Mouse (Mus musculus) heart, embryonic 13.5 days (tissue): ENCODE measurements at regions not wholly inside any gene's neighbourhood (a gene's known extent, or its start where the extent isn't known, plus 50 kb on each side); places are given as distances from the start of the nearest gene placed in this dataset.
A peak's percentile ranks its signal among the peaks of the same experiment; 100 is the strongest.

Experiments
- ATAC-seq: fragments of 200-750 bp; cut with Nextera tagmentation; 2 replicates; pipeline ENCODE4 v1.8.0; 2017; ENCODE audit warnings: moderate TSS enrichment; ENCODE audit not compliant: insufficient number of reproducible peaks, low FRiP score, low TSS enrichment; ENCODE audit errors: extremely low read depth
- H3K27ac ChIP-seq: fragments of 300-500 bp; sonication (generic); replicated peaks from 2 replicates; pipeline ENCODE4 v1.5.1; 2015; ENCODE audit warnings: moderate library complexity, mild to moderate bottlenecking, inconsistent platforms
- H3K27me3 ChIP-seq: fragments of 300-500 bp; sonication (generic); replicated peaks from 2 replicates; pipeline ENCODE4 v1.6.1; 2015; ENCODE audit warnings: mild to moderate bottlenecking, inconsistent platforms
- H3K36me3 ChIP-seq: fragments of 300-500 bp; sonication (generic); 2 replicates; pipeline ENCODE4 v1.6.1; 2015; ENCODE audit warnings: mild to moderate bottlenecking, inconsistent platforms
- H3K4me1 ChIP-seq: fragments of 300-500 bp; sonication (generic); 2 replicates; pipeline ENCODE4 v1.6.1; 2015; ENCODE audit warnings: inconsistent platforms
- H3K4me2 ChIP-seq: fragments of 300-500 bp; sonication (generic); 2 replicates; pipeline ENCODE4 v1.6.1; 2015; ENCODE audit warnings: inconsistent platforms, mild to moderate bottlenecking, moderate library complexity
- H3K4me3 ChIP-seq: fragments of 300-500 bp; sonication (generic); 2 replicates; pipeline ENCODE4 v1.5.1; 2015; ENCODE audit warnings: moderate library complexity, mild to moderate bottlenecking, inconsistent platforms
- H3K9ac ChIP-seq: fragments of 300-500 bp; sonication (generic); 2 replicates; pipeline ENCODE4 v1.6.1; 2015; ENCODE audit warnings: inconsistent platforms, mild to moderate bottlenecking, moderate library complexity
- H3K9me3 ChIP-seq: fragments of 300-500 bp; sonication (generic); 2 replicates; pipeline ENCODE4 v1.6.1; 2016; ENCODE audit warnings: inconsistent platforms
- WGBS: fragments of 180-500 bp; shearing (Covaris S2); methylation state at CpG from one replicate; pipeline ENCODE4 v1.1.7; 2015; ENCODE audit warnings: mixed read lengths; 5-methylcytosine and 5-hydroxymethylcytosine counted together

DNA sequence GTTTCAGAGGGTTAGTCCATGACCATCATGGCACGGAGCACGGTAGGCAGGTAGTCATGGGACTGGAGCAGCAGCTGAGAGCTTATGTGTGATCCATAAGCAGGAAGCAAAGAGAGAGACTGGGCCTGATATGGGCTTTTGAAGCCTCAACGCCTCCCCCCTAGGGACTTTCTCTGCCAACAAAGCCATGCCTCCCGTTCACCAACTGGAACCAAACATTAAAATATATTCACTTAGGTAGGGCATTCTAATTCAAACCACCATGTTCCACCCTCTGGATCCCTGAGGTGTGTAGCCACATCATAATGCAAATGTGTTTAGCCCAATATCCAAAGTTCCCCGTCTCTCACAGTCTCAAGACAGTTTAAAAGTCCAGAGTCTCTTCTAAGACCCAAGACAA lies 85.3 kb upstream of the Ltbp1 start:
- Histone ChIP-seq H3K27me3 (no peaks in the 10 kb centered on the region), H3K9ac (no peak overlapping the region), H3K36me3 (0 out of 2 replicates have a peak, but pooled peaks cover 4% of the 10 kb centered on the region), H3K4me3 (no peak overlapping the region), H3K4me2 (no peak overlapping the region), H3K9me3 (peaks cover 17% of the 10 kb centered on the region; the same call in 1 of the 2 replicates), H3K4me1 (peaks cover 20% of the 10 kb centered on the region; the same call in 1 of the 2 replicates), H3K27ac (no peak overlapping the region)
- 79% methylated on average over 5 of the region's 5 CpGs for WGBS
- ATAC-seq, result no peak

DNA sequence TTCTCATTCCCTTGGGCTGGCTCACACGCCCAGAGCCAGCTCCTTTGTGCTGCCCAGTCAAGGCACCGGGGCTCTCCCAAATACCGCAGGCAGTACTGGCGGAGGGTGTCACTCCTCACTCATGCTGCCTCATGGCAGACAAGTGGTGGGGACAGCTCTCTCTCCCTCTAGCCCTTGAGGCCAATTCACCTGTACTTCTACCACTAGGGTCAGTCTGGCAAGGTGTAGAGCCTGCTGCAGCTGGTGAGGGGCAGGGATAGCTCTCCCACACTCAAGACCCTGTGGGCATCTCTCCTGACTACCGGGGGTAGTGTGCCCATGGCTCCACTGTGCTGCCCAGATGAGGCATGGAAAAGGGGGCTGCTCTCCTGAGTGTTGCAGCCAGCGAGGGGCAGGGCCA lies 84.0 kb upstream of the Ltbp1 start:
- Histone ChIP-seq H3K9ac (no peak overlapping the region), H3K4me2 (no peak overlapping the region), H3K4me3 (no peak overlapping the region), H3K27me3 (no peaks in the 10 kb centered on the region), H3K9me3 (peaks cover 10% of the 10 kb centered on the region; the same call in 1 of the 2 replicates), H3K4me1 (peaks cover 20% of the 10 kb centered on the region; the same call in 1 of the 2 replicates), H3K27ac (no peak overlapping the region), H3K36me3 (0 out of 2 replicates have a peak, but pooled peaks cover 4% of the 10 kb centered on the region)
- ATAC-seq, result no peak
- WGBS, result 78% methylated on average over 6 of the region's 6 CpGs

GRCm38 (mm10) chr17:74922016-74922415 lies 83.4 kb upstream of the Ltbp1 start:
- ATAC-seq, result no peak
- H3K4me2 ChIP-seq, result no peak overlapping the region
- H3K9ac ChIP-seq, result no peak overlapping the region
- 0 out of 2 replicates have a peak, but pooled peaks cover 4% of the 10 kb centered on the region for H3K9me3 ChIP-seq
- 68% methylated on average over 4 of the region's 4 CpGs for WGBS
- H3K4me1 ChIP-seq, result peaks cover 20% of the 10 kb centered on the region; the same call in 1 of the 2 replicates
- no peaks in the 10 kb centered on the region for H3K27me3 ChIP-seq
- no peak overlapping the region for H3K27ac ChIP-seq
- no peak overlapping the region for H3K4me3 ChIP-seq
- no peaks in the 10 kb centered on the region for H3K36me3 ChIP-seq

GRCm38 (mm10) chr17:74922591-74922990 lies 82.8 kb upstream of the Ltbp1 start:
- no peak overlapping the region for H3K4me3 ChIP-seq
- H3K9ac ChIP-seq, result no peak overlapping the region
- no peak; the same call in 1 of the 2 replicates for ATAC-seq
- no peaks in the 10 kb centered on the region for H3K27me3 ChIP-seq
- H3K4me1 ChIP-seq, result peaks cover 20% of the 10 kb centered on the region; the same call in 1 of the 2 replicates
- 0 out of 2 replicates have a peak, but pooled peaks cover 4% of the 10 kb centered on the region for H3K9me3 ChIP-seq
- H3K36me3 ChIP-seq, result no peaks in the 10 kb centered on the region
- no peak overlapping the region for H3K4me2 ChIP-seq
- WGBS, result 49% methylated on average over 3 of the region's 3 CpGs
- H3K27ac ChIP-seq, result no peak overlapping the region

GRCm38 (mm10) chr17:74923101-74923500 lies 82.3 kb upstream of the Ltbp1 start:
- no peak overlapping the region for H3K27ac ChIP-seq

GRCm38 (mm10) chr17:74925131-74925530 lies 80.2 kb upstream of the Ltbp1 start:
- WGBS, result 65% methylated on average over 6 of the region's 6 CpGs
- no peaks in the 10 kb centered on the region for H3K9me3 ChIP-seq
- H3K9ac ChIP-seq, result no peak overlapping the region
- no peak overlapping the region for H3K27ac ChIP-seq
- no peak overlapping the region for H3K4me3 ChIP-seq
- H3K36me3 ChIP-seq, result no peaks in the 10 kb centered on the region
- H3K4me2 ChIP-seq, result no peak overlapping the region
- ATAC-seq, result no peak
- H3K4me1 ChIP-seq, result peaks cover 20% of the 10 kb centered on the region; the same call in 1 of the 2 replicates
- no peaks in the 10 kb centered on the region for H3K27me3 ChIP-seq

More at GRCm38 (mm10) chr17:74923101-74923500, 82.3 kb upstream of the Ltbp1 start:
- WGBS, result 59% methylated on average over 9 of the region's 9 CpGs
- Histone ChIP-seq H3K9me3 (0 out of 2 replicates have a peak, but pooled peaks cover 4% of the 10 kb centered on the region), H3K36me3 (no peaks in the 10 kb centered on the region), H3K9ac (no peak overlapping the region), H3K27me3 (no peaks in the 10 kb centered on the region), H3K4me1 (peaks cover 20% of the 10 kb centered on the region; the same call in 1 of the 2 replicates), H3K4me2 (no peak overlapping the region), H3K4me3 (no peak overlapping the region)
- ATAC-seq, result no peak

GRCm38 (mm10) chr17:74927981-74928380 lies 77.4 kb upstream of the Ltbp1 start:
- 46% methylated on average over 5 of the region's 5 CpGs for WGBS
- Histone ChIP-seq H3K9ac (no peak overlapping the region), H3K4me1 (peaks cover 9% of the 10 kb centered on the region; the same call in 1 of the 2 replicates), H3K27me3 (no peaks in the 10 kb centered on the region), H3K9me3 (0 out of 2 replicates have a peak, but pooled peaks cover 4% of the 10 kb centered on the region), H3K4me2 (no peak overlapping the region), H3K27ac (no peak overlapping the region), H3K4me3 (no peak overlapping the region), H3K36me3 (no peaks in the 10 kb centered on the region)
- ATAC-seq, result no peak

DNA sequence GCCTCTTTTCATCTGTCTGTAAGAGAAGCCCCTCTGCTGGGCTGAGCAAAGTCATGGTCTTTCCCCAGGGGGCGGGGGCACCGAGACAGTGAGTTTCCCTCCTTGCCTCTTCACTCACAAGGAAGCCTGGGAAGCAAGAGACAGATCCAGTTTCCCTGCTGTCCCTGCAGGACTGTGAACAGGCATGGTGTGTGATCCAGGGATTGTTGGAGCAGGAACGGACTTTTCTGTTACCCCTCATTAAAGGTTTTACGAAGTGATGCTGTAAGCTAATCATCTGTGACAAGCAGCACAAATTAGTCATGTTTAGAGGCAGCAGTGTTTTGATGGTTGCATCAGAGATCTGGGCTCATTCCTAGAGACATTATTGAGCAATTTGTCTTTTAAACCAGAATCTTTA lies 73.8 kb upstream of the Ltbp1 start:
- Histone ChIP-seq H3K9ac (no peak overlapping the region), H3K9me3 (0 out of 2 replicates have a peak, but pooled peaks cover 4% of the 10 kb centered on the region), H3K4me1 (no peaks in the 10 kb centered on the region), H3K4me3 (no peak overlapping the region), H3K27me3 (no peaks in the 10 kb centered on the region), H3K4me2 (no peak overlapping the region), H3K36me3 (no peaks in the 10 kb centered on the region), H3K27ac (no peak overlapping the region)
- ATAC-seq, result no peak
- WGBS, result 53% methylated on average over 4 of the region's 4 CpGs

DNA sequence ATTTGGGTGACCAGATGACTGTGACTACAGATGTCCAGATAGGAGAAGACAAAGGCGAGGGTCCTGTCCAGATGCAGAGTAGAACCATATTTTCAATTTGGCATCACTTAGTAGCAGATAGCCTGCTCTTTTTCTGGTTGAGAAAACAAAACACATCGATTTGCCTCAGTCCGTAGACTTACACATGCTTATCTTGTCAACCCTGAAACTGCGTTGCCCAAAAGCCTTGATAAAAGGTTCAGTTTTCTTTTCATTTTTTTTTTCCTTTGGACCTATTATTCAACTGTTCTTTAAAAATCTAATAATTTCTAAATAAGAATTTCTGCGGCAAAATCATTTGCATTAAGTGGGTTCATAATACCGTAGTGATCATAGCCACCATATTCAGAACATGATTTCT lies 64.0 kb upstream of the Ltbp1 start:
- Histone ChIP-seq H3K4me1 (peaks cover 3% of the 10 kb centered on the region; the same call in 1 of the 2 replicates), H3K9me3 (no peaks in the 10 kb centered on the region; the same call in 1 of the 2 replicates), H3K4me2 (no peak overlapping the region), H3K27ac (no peak overlapping the region), H3K9ac (no peak overlapping the region), H3K27me3 (no peaks in the 10 kb centered on the region), H3K36me3 (no peaks in the 10 kb centered on the region), H3K4me3 (no peak overlapping the region)
- no peak for ATAC-seq
- WGBS, result 68% methylated on average over 6 of the region's 6 CpGs

- no peak overlapping the region for H3K4me2 ChIP-seq
- H3K4me1 ChIP-seq, result peaks cover 5% of the 10 kb centered on the region
- WGBS, result 71% methylated on average over 10 of the region's 10 CpGs
- H3K9ac ChIP-seq, result no peak overlapping the region
- H3K27ac ChIP-seq, result peak overlapping the region; percentile 8; the same call in 1 of the 2 replicates
- H3K4me3 ChIP-seq, result no peak overlapping the region
- H3K36me3 ChIP-seq, result no peaks in the 10 kb centered on the region
- no peaks in the 10 kb centered on the region for H3K9me3 ChIP-seq
- no peak for ATAC-seq
- no peaks in the 10 kb centered on the region for H3K27me3 ChIP-seq
Observed at GRCm38 (mm10) chr17:74942984-74943801, 62.2 kb upstream of the Ltbp1 start.

GRCm38 (mm10) chr17:74943802-74944193 lies 61.6 kb upstream of the Ltbp1 start:
- ATAC-seq, result no peak
- Histone ChIP-seq H3K4me1 (peaks cover 10% of the 10 kb centered on the region), H3K27ac (peak overlapping the region; percentile 8; the same call in 1 of the 2 replicates), H3K9ac (no peak overlapping the region), H3K27me3 (no peaks in the 10 kb centered on the region), H3K4me2 (no peak overlapping the region), H3K4me3 (no peak overlapping the region), H3K9me3 (no peaks in the 10 kb centered on the region), H3K36me3 (no peaks in the 10 kb centered on the region)
- WGBS, result 42% methylated on average over 4 of the region's 4 CpGs
